Mouse (Mus musculus) liver, adult 2 months (tissue): ENCODE data around the gene Mpo.

Experiments used
- CTCF ChIP-seq: fragments of 200-500 bp; IDR thresholded peaks from 2 replicates; pipeline ENCODE4 v1.5.1; 2011; ENCODE audit warnings: low read depth, low read length, control low read depth
- POLR2A ChIP-seq: fragments of 200-500 bp; IDR thresholded peaks from 2 replicates; pipeline ENCODE4 v1.6.1; 2011; ENCODE audit warnings: low read length, control low read depth; ENCODE audit not compliant: insufficient read depth; ENCODE audit errors: extremely low read depth

DNA sequence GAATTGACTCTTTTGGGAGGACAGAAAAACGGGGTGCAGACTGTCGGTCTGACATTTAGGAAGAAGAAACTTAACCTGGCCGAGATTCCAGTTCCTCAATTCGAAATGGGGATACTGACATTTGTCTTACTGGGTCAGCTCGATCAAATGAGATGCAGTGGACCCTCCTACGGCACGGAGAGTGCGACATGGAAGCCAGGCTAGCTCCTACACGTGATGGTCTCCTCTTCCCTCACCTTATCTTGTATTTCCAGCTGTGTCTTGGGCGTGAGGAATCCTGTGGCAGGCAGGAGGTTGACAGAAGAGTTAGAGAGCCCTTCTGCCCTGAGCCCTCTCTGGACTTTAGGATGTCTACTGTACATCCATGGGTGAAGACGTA is 43.3 kb upstream of the Mpo start:
- TF ChIP-seq POLR2A (no peak), CTCF (no peak)
